In genomic region chr6:72244569-72245285, GRCm38 (mm10) we compare ENCODE assay signal across 9 mouse cellular contexts. TPM values are rescaled to one million over a fixed set of nuclear protein-coding genes. Genes with fewer than 3 reads are reported as not detected.
A peak's percentile ranks its signal among the peaks of the same experiment; 100 is the strongest.
DNase-seq lines count a peak whose midpoint lies in the region; ATAC-seq and TF ChIP-seq lines count a peak whose summit lies in the region.
"Had no signal": no experiment of that assay in that cellular context is flagged by ENCODE, and none has a peak within 500 bp of the region (broad histone marks: within the 10 kb centered on the region; RNA-seq: fewer than 3 reads in every experiment).

No protein-coding gene starts in this region.

- H3K4me2 ChIP-seq in midbrain, embryonic 16.5 days (ENCODE audit: low read length): no peak overlapping the region

- H3K9me3 ChIP-seq in heart, embryonic 10.5 days: no peaks in the 10 kb centered on the region
- H3K9me3 ChIP-seq in midbrain, embryonic 16.5 days (replicated peaks; ENCODE audit: control insufficient read depth, low read length, poor library complexity, severe bottlenecking): no peaks in the 10 kb centered on the region

- 61% methylated on average over 20 of the region's 20 CpGs for WGBS in heart, embryonic 10.5 days
- 61% methylated on average over 20 of the region's 20 CpGs for WGBS in midbrain, embryonic 16.5 days
- WGBS in cerebellum, adult 2 months: 64% methylated on average over 20 of the region's 20 CpGs

- H3K4me3 ChIP-seq in heart, embryonic 10.5 days: no peak overlapping the region
- H3K4me3 ChIP-seq in midbrain, embryonic 16.5 days (ENCODE audit: low read depth, low read length): no peak overlapping the region
- H3K4me3 ChIP-seq in cerebellum, adult 2 months (replicated peaks; ENCODE audit: insufficient read depth, low read depth, low read length): no peak overlapping the region

- peak; percentile 75 for ATAC-seq in midbrain, embryonic 16.5 days
- no peak for ATAC-seq in erythroid progenitor cell, adult 5-6 weeks (replicated peaks; ENCODE audit: low FRiP score, poor library complexity, severe bottlenecking)

- H3K27ac ChIP-seq in heart, embryonic 10.5 days: peak overlapping the region; percentile 83
- peak overlapping the region; percentile 31 for H3K27ac ChIP-seq in midbrain, embryonic 16.5 days (ENCODE audit: low read length)
- no peak overlapping the region; the same call in 1 of the 2 replicates for H3K27ac ChIP-seq in cerebellum, adult 2 months (ENCODE audit: insufficient read depth, low read length)
- H3K27ac ChIP-seq: liver, embryonic 14.5 days had no signal

- TF ChIP-seq POLR2A in cerebellum, adult 2 months (IDR thresholded peaks at IDR 0.05; ENCODE audit: borderline replicate concordance, insufficient read depth, low read length): no peak

- no peaks in the 10 kb centered on the region for H3K36me3 ChIP-seq in heart, embryonic 10.5 days
- H3K36me3 ChIP-seq in midbrain, embryonic 16.5 days (ENCODE audit: control insufficient read depth, insufficient read depth, low read length): no peaks in the 10 kb centered on the region

- peaks cover 10% of the 10 kb centered on the region; the same call in 1 of the 2 replicates for H3K27me3 ChIP-seq in heart, embryonic 10.5 days (ENCODE audit: insufficient read depth, poor library complexity, severe bottlenecking)
- peaks cover 3% of the 10 kb centered on the region; the same call in 1 of the 2 replicates for H3K27me3 ChIP-seq in midbrain, embryonic 16.5 days (ENCODE audit: control insufficient read depth, insufficient read depth, low read depth, low read length)
- H3K27me3 ChIP-seq in cerebellum, adult 2 months (ENCODE audit: control insufficient read depth, insufficient read depth, low read length): no peaks in the 10 kb centered on the region

- no peak for TF ChIP-seq CTCF in cerebellum, adult 2 months (IDR thresholded peaks at IDR 0.05; ENCODE audit: borderline replicate concordance, insufficient read depth, low read depth, low read length)

- H3K4me1 ChIP-seq in heart, embryonic 10.5 days: peaks cover 50% of the 10 kb centered on the region
- H3K4me1 ChIP-seq in midbrain, embryonic 16.5 days (ENCODE audit: control insufficient read depth, insufficient read depth, low read length): no peaks in the 10 kb centered on the region
- H3K4me1 ChIP-seq in cerebellum, adult 2 months (ENCODE audit: control insufficient read depth, insufficient read depth, low read length): peaks cover 9% of the 10 kb centered on the region; the same call in 1 of the 2 replicates

- H3K9ac ChIP-seq in midbrain, embryonic 16.5 days (ENCODE audit: low read depth, low read length): no peak overlapping the region
- H3K9ac ChIP-seq: liver, embryonic 14.5 days had no signal

- DNase-seq in urinary bladder, postnatal 36 days (ENCODE audit: low spot score in 2 of 2): peak; percentile 40 to 67
- no peak for DNase-seq in urinary bladder, postnatal 25 days (ENCODE audit: low spot score)
- DNase-seq in heart, embryonic 10.5 days (ENCODE audit: low spot score): no peak
- DNase-seq in kidney, postnatal 10 days: peak; percentile 44
- DNase-seq in spleen, adult 12 weeks (ENCODE audit: low spot score): no peak
- DNase-seq in cerebellum, adult 2 months: no peak

RNA-seq across cellular contexts. Expression of gene Atoh8, which starts 9.3 kb away (rescaled TPM):
- 10.9 and 15.7 TPM in 2 replicates for polyA plus RNA-seq in heart, embryonic 10.5 days (2016; fragmentation: Nextera tagmentation; extraction: Ambion mirVana)
- polyA plus RNA-seq in midbrain, embryonic 16.5 days (2015; fragmentation: Nextera tagmentation; extraction: Ambion mirVana): 1.8 and 2.1 TPM in 2 replicates
- not detected in 2 replicates for total RNA-seq in erythroid progenitor cell, adult 5-6 weeks (2015; ENCODE audit: low replicate concordance)
- not detected in 2 replicates for total RNA-seq in erythroid progenitor cell, adult 5-6 weeks (2017; ENCODE audit: low replicate concordance)
- 4.4 and 5.9 TPM in 2 replicates for polyA plus RNA-seq in cerebellum, adult 2 months (2012; rRNA removed)

RNA-seq across cellular contexts. Expression of gene Sftpb, which starts 59.7 kb away (rescaled TPM):
- 0.12 and 0.30 TPM in 2 replicates for polyA plus RNA-seq in heart, embryonic 10.5 days (2016; fragmentation: Nextera tagmentation; extraction: Ambion mirVana)
- 0.19 and 0.26 TPM in 2 replicates for polyA plus RNA-seq in midbrain, embryonic 16.5 days (2015; fragmentation: Nextera tagmentation; extraction: Ambion mirVana)
- not detected in 2 replicates for total RNA-seq in erythroid progenitor cell, adult 5-6 weeks (2015; ENCODE audit: low replicate concordance)
- not detected in 2 replicates for total RNA-seq in erythroid progenitor cell, adult 5-6 weeks (2017; ENCODE audit: low replicate concordance)
- not detected in 2 replicates for polyA plus RNA-seq in cerebellum, adult 2 months (2012; rRNA removed)
- polyA plus RNA-seq: liver, embryonic 14.5 days had no signal

Comparison
In these comparisons a context has a peak if more than half of its experiments do, and no peak if none do; other contexts are left out.
1. DNase-seq: peak in urinary bladder, postnatal 36 days (2 of 2) and kidney, postnatal 10 days (single experiment); none in urinary bladder, postnatal 25 days (single experiment), heart, embryonic 10.5 days (single experiment), spleen, adult 12 weeks (single experiment) and cerebellum, adult 2 months (0 of 2).